Mouse (Mus musculus) inflammation-experienced regulatory T-cells, adult 6 months (primary cell): ENCODE results near the gene Zcchc2. TPM values are rescaled to one million over a fixed set of nuclear protein-coding genes. Genes with fewer than 3 reads are reported as not detected.

Experiments used
- ATAC-seq: one replicate; pipeline ENCODE4 v1.8.0; 2017
- polyA plus RNA-seq, 3 experiments: library from polyadenylated mRNA; unstranded; fragments of 100-300 nt; shearing (Covaris generic); gene quantifications; one replicate each; pipeline ENCODE4 v1.2.1; 2017

Gene Zcchc2
- polyA plus RNA-seq, 3 experiments from 2014 or later, result 5.6 to 9.4 (median 6.8) TPM

DNA sequence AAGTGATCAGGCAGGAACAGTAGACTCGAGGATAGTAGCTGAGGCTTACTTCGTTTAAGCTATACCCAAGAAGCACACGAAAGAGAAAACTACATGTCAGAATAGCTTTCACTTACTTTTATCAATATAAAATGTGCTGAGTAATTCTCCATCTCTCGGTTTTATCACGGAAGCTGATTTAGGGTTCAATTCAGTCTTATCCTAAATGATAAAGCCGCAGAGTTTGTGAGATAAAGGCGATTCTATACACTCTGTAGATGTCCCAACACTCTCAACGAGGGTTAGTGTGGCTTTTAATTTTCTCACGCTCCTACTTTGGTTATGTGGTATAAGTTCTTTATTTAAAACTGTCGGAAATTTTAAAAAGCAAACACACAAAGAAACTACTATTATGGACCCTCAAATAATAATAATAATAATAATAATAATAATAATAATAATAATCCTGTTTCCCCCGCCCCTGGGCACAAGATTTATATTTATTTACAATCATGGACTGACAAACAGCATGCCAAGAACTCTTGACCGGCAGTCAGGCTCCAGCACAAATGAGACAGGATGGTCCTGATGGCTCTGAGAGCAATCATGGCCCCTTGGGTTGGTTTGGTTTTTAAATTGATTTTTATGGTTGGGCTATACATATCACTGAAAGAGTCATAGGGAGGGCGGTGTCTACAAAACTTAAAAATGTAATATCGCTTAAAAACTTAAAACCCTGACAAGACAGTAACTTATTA, 1.1 kb upstream of the Zcchc2 start:
- no peak for ATAC-seq

DNA sequence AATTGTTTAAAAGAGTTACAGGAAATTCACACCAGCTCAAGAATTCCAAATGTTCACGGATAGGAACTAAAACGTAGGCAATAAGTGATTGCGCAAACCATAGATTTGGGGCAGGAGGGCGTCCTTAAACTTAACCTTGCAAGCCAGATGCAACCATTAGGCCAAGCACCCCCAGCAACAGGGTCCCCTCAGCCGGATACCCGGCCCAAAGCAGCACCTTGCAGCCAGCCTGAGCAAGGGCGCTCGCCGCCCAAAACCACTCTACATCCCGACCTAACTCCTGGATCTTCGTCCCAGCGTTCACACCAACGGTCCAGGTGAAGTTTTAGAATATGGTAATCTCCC, 594 bp upstream of the Zcchc2 start:
- ATAC-seq, result peak; percentile 0

GRCm38 (mm10) chr1:105990911-105991761, 930 bp downstream of the Zcchc2 start:
- ATAC-seq, result peak; percentile 15

- ATAC-seq, result no peak
Observed at GRCm38 (mm10) chr1:105991931-105992837, 2.0 kb downstream of the Zcchc2 start.

- ATAC-seq, result no peak
Observed at GRCm38 (mm10) chr1:105993196-105993595, 3.0 kb downstream of the Zcchc2 start.

- ATAC-seq, result peak; percentile 34
Observed at GRCm38 (mm10) chr1:105993601-105994209, 3.5 kb downstream of the Zcchc2 start.

DNA sequence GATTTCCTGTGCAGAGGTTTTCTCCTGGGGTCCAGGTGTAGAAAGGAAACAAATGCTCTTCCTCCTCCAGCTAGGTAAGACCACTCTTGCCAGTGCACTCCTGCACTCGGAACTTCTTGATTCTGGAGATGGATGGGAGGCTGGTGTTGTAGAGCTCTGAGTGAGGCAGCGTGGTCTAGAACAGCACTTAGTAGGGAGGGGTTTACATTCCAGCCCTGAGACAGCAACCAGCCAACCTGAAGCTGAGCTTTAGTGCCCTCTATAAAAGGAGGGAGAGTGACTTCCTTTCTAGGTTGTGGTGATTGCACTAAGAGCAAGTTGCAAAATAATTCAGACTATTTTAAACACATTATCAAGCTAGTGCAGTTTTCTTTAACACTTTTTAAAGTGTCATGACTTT, 5.8 kb downstream of the Zcchc2 start:
- ATAC-seq, result no peak

GRCm38 (mm10) chr1:105997282-105997681, 7.1 kb downstream of the Zcchc2 start:
- ATAC-seq, result no peak

GRCm38 (mm10) chr1:105999802-106000201, 9.6 kb downstream of the Zcchc2 start:
- no peak for ATAC-seq

- ATAC-seq, result no peak
Observed at GRCm38 (mm10) chr1:106007581-106007980, 17.4 kb downstream of the Zcchc2 start.

GRCm38 (mm10) chr1:106011097-106011496, 20.9 kb downstream of the Zcchc2 start:
- ATAC-seq, result no peak

- no peak for ATAC-seq
Observed at GRCm38 (mm10) chr1:106013759-106014158, 23.6 kb downstream of the Zcchc2 start.

GRCm38 (mm10) chr1:106016262-106016661, 26.1 kb downstream of the Zcchc2 start:
- ATAC-seq, result no peak

DNA sequence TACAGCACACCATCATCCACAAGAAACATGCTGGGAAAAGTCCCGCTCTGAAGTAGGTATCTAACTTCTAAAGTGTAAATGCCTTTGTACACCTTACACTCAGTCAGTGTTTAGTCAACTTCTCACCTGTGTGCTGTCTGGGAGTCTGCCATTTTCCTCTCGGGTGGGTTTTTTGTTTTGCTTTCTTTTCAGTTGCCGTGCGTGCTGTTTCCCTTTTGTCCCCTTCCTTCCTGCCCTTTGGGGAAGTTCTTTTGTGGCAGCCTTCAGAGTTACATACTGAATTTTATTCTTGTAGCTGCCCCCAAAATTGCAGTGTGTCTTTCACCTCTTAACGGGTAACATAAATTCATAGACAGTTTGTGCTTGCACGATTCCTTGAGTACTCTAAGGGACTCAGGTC, 29.6 kb downstream of the Zcchc2 start:
- no peak for ATAC-seq

GRCm38 (mm10) chr1:106022998-106023397, 32.8 kb downstream of the Zcchc2 start:
- ATAC-seq, result no peak

GRCm38 (mm10) chr1:106024254-106024653, 34.0 kb downstream of the Zcchc2 start:
- no peak for ATAC-seq

DNA sequence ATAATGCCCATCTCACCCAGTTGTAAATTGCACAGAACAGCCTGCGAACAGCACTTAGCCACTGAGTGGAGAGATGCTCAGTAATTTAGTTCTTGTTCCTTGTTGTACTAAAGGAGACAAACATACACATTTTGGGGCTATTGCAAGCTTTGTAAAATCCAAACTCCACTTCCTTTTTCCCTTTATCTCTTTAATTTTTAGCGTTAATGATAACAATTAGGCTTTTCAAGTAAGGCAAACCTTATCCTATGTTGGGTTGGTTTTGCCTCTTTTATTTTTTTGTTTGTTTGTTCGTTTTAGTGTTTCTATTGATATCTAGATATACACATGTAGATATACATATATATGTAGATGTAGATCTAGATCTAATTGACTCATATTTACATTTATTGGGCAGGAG, 34.6 kb downstream of the Zcchc2 start:
- ATAC-seq, result no peak

GRCm38 (mm10) chr1:106029769-106030168, 39.6 kb downstream of the Zcchc2 start:
- ATAC-seq, result no peak

DNA sequence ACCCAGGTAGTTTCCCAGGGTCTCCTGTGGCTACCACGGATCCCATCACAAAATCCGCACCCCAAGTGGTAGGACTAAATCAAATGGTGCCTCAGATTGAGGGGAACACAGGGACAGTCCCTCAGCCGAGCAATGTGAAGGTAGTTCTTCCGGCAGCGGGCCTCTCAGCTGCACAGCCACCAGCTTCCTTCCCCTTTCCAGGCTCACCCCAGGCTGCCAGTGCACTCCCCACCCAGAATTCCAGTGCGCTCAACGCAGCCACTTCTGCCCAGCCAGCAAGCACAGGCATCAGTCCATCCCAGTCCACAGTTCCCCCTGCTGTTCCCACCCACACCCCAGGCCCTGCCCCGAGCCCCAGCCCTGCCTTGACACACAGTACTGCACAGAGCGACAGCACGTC, 40.1 kb downstream of the Zcchc2 start:
- ATAC-seq, result no peak

DNA sequence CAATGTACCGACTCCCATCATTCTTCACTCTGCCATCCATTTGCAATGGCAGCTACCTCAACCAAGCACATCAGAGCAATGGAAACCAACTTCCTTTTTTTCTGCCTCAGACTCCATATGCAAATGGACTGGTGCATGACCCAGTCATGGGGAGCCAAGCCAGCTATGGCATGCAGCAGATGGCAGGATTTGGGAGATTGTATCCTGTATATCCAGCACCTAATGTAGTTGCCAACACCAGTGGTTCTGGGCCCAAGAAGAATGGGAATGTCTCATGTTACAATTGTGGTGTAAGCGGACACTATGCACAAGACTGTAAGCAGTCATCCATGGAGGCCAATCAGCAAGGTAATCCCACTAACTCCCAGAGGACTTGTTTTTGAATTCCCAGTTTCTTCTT, 40.7 kb downstream of the Zcchc2 start:
- ATAC-seq, result no peak

GRCm38 (mm10) chr1:106031908-106032307, 41.7 kb downstream of the Zcchc2 start:
- no peak for ATAC-seq

DNA sequence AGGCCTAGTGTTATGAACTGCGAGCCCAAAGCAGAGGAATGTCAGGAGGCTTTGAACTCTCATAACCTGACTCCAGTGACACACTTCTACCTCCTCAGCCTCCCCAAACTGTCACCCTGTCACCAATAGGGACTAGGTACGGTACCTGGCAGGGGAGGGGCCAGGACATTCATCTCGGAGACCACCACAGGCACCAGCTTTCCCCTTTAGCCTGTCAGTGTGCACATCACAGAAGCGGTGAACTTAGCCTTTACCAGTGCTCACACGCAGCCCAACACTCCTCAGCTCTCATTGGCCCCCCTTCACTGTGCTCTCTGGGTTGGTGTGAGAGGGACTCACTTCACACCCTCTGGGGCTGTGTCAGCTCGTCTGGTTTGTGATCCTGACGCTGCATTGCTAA, 44.6 kb downstream of the Zcchc2 start:
- no peak for ATAC-seq
